In the genomic region with DNA sequence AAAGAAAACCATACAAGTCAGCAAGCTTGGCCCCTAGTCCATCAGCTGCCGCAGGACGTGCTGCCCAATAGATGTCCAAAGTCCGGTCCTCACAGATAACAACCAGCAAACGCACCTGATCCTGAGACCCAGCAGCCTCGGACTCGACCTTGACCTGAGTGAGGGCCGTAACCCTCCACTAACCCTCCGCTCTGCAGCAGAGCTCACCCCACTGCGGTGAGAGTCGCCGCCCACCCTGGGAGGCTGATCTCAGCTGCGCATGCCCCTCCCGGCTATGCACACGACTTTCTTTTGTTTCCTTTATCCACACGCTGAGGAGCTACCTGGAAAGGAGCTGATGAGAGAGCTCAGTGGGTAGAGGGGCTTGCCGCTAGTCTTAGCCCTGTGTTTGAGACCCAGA, we compare ENCODE assay signal across 7 mouse cellular contexts. TPM values are rescaled to one million over a fixed set of nuclear protein-coding genes. Genes with fewer than 3 reads are reported as not detected.
DNase-seq lines count a peak whose midpoint lies in the region; ATAC-seq lines count a peak whose summit lies in the region.

No protein-coding gene starts in this region.

- peaks cover 52% of the 10 kb centered on the region for H3K4me1 ChIP-seq in megakaryocyte, embryonic 14.5 days
- H3K4me1 ChIP-seq in forebrain, embryonic 14.5 days (ENCODE audit: control insufficient read depth, insufficient read depth, low read length): peaks cover 5% of the 10 kb centered on the region; the same call in 1 of the 2 replicates
- H3K4me1 ChIP-seq in liver, embryonic 12.5 days: peaks cover 46% of the 10 kb centered on the region

- H3K9ac ChIP-seq in forebrain, embryonic 14.5 days (ENCODE audit: low read length): peak overlapping the region; percentile 50; the same call in 1 of the 2 replicates
- H3K9ac ChIP-seq in liver, embryonic 12.5 days: peak overlapping the region; percentile 56

- H3K4me3 ChIP-seq in megakaryocyte, embryonic 14.5 days (replicated peaks): peak overlapping the region; percentile 74
- H3K4me3 ChIP-seq in forebrain, embryonic 14.5 days (ENCODE audit: low read depth, low read length): peak overlapping the region; percentile 20
- peak overlapping the region; percentile 45 for H3K4me3 ChIP-seq in liver, embryonic 12.5 days

- H3K36me3 ChIP-seq in megakaryocyte, embryonic 14.5 days (replicated peaks; ENCODE audit: low read length): peaks cover 60% of the 10 kb centered on the region
- H3K36me3 ChIP-seq in forebrain, embryonic 14.5 days (ENCODE audit: control insufficient read depth, insufficient read depth, low read length): peaks cover 32% of the 10 kb centered on the region
- peaks cover 38% of the 10 kb centered on the region for H3K36me3 ChIP-seq in liver, embryonic 12.5 days

- H3K9me3 ChIP-seq in megakaryocyte, embryonic 14.5 days: peaks cover 6% of the 10 kb centered on the region; the same call in 1 of the 2 replicates
- no peaks in the 10 kb centered on the region for H3K9me3 ChIP-seq in forebrain, embryonic 14.5 days (replicated peaks; ENCODE audit: control insufficient read depth, low read length)
- H3K9me3 ChIP-seq in liver, embryonic 12.5 days (replicated peaks): no peaks in the 10 kb centered on the region

- ATAC-seq in megakaryocyte, adult 5-6 weeks (ENCODE audit: poor library complexity, severe bottlenecking): no peak; the same call in 1 of the 2 replicates
- ATAC-seq in forebrain, embryonic 14.5 days: peak; percentile 75
- peak; percentile 65 for ATAC-seq in liver, embryonic 12.5 days
- ATAC-seq in cerebellum, adult (ENCODE audit: insufficient number of reproducible peaks, low FRiP score, low TSS enrichment): no peak

- 11% methylated on average over 16 of the region's 16 CpGs for WGBS in forebrain, embryonic 14.5 days
- WGBS in liver, embryonic 12.5 days (ENCODE audit: insufficient replicate concordance): 15% methylated on average over 16 of the region's 16 CpGs

- no peak overlapping the region for H3K27ac ChIP-seq in forebrain, embryonic 14.5 days (ENCODE audit: low read depth, low read length)
- H3K27ac ChIP-seq in liver, embryonic 12.5 days: peak overlapping the region; percentile 63

- no peaks in the 10 kb centered on the region for H3K27me3 ChIP-seq in megakaryocyte, embryonic 14.5 days (replicated peaks)
- H3K27me3 ChIP-seq in forebrain, embryonic 14.5 days (replicated peaks; ENCODE audit: control insufficient read depth, insufficient read depth, low read length): no peaks in the 10 kb centered on the region
- no peaks in the 10 kb centered on the region for H3K27me3 ChIP-seq in liver, embryonic 12.5 days (replicated peaks)

- DNase-seq in forebrain, embryonic 14.5 days (ENCODE audit: low spot score): peak; percentile 68
- DNase-seq in thymus, postnatal 25 days: peak; percentile 47
- DNase-seq in natural killer cell, adult 2 months (ENCODE audit: low spot score in 2 of 2): no peak

- H3K4me2 ChIP-seq in forebrain, embryonic 14.5 days (ENCODE audit: low read length): peak overlapping the region; percentile 43
- H3K4me2 ChIP-seq in liver, embryonic 12.5 days: peak overlapping the region; percentile 66

RNA-seq across cellular contexts. Expression of a gene that starts 11.8 kb away (rescaled TPM):
- 47.4 and 49.4 TPM in 2 replicates for polyA plus RNA-seq in megakaryocyte, embryonic 14.5 days (2012; ENCODE audit: insufficient read depth, low replicate concordance)
- 17.7 and 18.8 TPM in 2 replicates for total RNA-seq in megakaryocyte, adult 5-6 weeks (2015)
- 34.0 and 36.9 TPM in 2 replicates for total RNA-seq in megakaryocyte, adult 5-6 weeks (2017)
- 34.7 and 39.1 TPM in 2 replicates for polyA plus RNA-seq in forebrain, embryonic 14.5 days (2014; fragmentation: Nextera tagmentation; extraction: Ambion mirVana)
- 39.8 and 41.6 TPM in 2 replicates for polyA plus RNA-seq in liver, embryonic 12.5 days (2016; fragmentation: Nextera tagmentation; extraction: Ambion mirVana)

RNA-seq across cellular contexts. Expression of a gene that starts 20.9 kb away (rescaled TPM):
- not detected in 2 replicates for polyA plus RNA-seq in megakaryocyte, embryonic 14.5 days (2012; ENCODE audit: insufficient read depth, low replicate concordance)
- total RNA-seq in megakaryocyte, adult 5-6 weeks (2015): 3.6 and 4.0 TPM in 2 replicates
- total RNA-seq in megakaryocyte, adult 5-6 weeks (2017): 7.9 and 9.0 TPM in 2 replicates
- 0.94 and 1.4 TPM in 2 replicates for polyA plus RNA-seq in forebrain, embryonic 14.5 days (2014; fragmentation: Nextera tagmentation; extraction: Ambion mirVana)
- polyA plus RNA-seq in liver, embryonic 12.5 days (2016; fragmentation: Nextera tagmentation; extraction: Ambion mirVana): 0.10 and 0.12 TPM in 2 replicates

RNA-seq across cellular contexts. Expression of a gene that starts 37.8 kb away (rescaled TPM):
- 53.1 and 67.2 TPM in 2 replicates for polyA plus RNA-seq in megakaryocyte, embryonic 14.5 days (2012; ENCODE audit: insufficient read depth, low replicate concordance)
- 14.6 and 15.0 TPM in 2 replicates for total RNA-seq in megakaryocyte, adult 5-6 weeks (2015)
- total RNA-seq in megakaryocyte, adult 5-6 weeks (2017): 13.5 and 19.3 TPM in 2 replicates
- polyA plus RNA-seq in forebrain, embryonic 14.5 days (2014; fragmentation: Nextera tagmentation; extraction: Ambion mirVana): 45.7 and 53.1 TPM in 2 replicates
- 85.7 and 85.9 TPM in 2 replicates for polyA plus RNA-seq in liver, embryonic 12.5 days (2016; fragmentation: Nextera tagmentation; extraction: Ambion mirVana)

Comparison
In these comparisons a context has a peak if more than half of its experiments do, and no peak if none do; other contexts are left out.
1. H3K4me3 ChIP-seq: peak in every context shown above with its lines; median percentile 74 in megakaryocyte, embryonic 14.5 days; 45 in liver, embryonic 12.5 days; 20 in forebrain, embryonic 14.5 days.
2. ATAC-seq: peak in forebrain, embryonic 14.5 days (single experiment) and liver, embryonic 12.5 days (single experiment); none in megakaryocyte, adult 5-6 weeks (single experiment) and cerebellum, adult (single experiment).
3. DNase-seq: peak in forebrain, embryonic 14.5 days (single experiment) and thymus, postnatal 25 days (single experiment); none in natural killer cell, adult 2 months (0 of 2).